Mouse (Mus musculus) adrenal gland, adult (tissue): ENCODE data around the gene Kif1a.
A peak's percentile ranks its signal among the peaks of the same experiment; 100 is the strongest.

Source experiments
- DNase-seq, 2 experiments: peaks; one replicate each; pipeline ENCODE4 v3.0.0; 2022 to 2023; ENCODE audit warnings: low spot score in 1 of 2; ENCODE audit not compliant: inconsistent age in 2 of 2

Gene Kif1a

GRCm38 (mm10) chr1:93100243-93100575, 1.5 kb downstream of the Kif1a start:
- DNase-seq: peak; percentile 53 to 82

DNA sequence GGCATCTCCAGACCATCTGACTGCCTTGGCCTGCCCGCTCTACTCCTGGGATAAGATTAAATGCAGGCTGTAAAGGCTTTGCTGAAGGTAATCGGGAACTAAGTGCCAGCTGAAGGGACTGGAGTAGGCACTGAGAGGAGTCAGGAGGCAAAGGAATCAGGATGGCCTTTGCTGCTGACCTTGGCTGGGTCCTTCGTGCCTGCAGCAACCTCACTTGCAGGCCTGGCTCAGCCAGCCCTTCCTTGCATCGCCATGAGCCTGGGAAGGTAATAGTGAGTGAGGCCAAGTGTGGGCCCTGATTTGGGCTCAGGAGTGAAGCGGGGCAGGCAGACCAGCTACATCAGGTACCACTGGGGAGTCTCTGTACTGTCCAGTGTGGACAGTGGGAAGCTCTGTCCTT, 2.8 kb downstream of the Kif1a start:
- peak; percentile 68 to 84 for DNase-seq

DNA sequence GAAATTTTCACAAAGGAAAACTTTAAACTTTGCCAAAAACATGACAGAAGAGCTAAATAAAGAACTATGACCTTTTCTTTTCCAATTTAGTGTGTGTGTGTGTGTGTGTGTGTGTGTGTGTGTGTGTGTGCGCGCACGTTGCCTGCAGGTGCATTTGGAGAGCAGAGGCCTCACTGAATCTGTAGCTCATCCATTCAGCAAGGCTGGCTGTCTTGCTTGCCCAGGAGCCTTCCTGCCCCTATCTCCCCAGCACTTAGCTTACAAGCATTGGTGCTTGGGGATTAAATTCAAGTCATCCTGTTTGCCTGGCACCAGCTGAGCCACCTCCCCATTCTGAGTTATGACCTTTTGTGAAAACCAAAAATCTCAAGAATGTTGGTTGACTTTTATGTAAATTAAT, 9.2 kb downstream of the Kif1a start:
- no peak for DNase-seq

- DNase-seq: peak in 1 of 2 experiments; percentile 54
Measured at GRCm38 (mm10) chr1:93085136-93085535, 16.6 kb downstream of the Kif1a start.

DNA sequence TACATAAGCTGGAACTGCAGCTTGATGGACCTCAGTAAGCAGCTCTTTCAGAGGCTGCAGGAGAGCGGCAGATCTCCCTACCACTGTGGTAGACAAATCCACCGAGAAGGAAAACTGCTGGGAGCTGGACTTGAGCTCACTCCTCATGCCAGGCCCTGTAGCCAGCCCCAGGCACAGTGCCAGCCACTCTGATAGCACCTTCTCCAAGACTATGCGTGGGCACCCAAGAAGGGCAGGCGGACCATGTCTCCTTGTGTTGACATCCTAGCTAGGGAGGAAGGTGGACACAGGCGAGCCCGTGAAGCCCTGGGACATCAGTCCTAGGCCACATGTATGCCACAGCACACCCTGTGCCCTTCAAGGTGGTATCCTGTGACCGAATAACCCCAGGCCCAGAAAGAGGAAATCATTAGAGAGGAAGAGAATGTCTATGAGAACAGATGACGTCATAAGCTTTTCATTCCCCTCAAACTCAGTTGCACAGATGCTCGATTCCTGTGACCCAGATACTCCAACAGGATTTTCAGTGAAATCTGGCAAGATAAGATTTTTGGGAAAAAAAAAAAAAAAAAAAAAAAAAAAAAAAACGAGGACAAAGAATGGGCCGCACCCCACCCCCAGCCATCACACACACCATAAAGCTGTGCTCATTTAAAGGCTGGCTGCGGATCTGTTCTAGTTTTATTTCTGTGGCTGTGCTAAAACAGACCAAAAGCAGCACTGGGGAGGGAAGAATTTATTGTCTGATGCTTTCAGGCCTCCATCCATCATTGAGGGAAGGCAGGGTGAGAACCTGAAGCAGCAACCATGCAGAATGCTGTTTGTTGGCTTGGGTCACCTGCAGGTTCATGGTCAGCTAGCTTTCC, 18.1 kb downstream of the Kif1a start:
- no peak for DNase-seq

GRCm38 (mm10) chr1:93082121-93082520, 19.6 kb downstream of the Kif1a start:
- no peak for DNase-seq

DNA sequence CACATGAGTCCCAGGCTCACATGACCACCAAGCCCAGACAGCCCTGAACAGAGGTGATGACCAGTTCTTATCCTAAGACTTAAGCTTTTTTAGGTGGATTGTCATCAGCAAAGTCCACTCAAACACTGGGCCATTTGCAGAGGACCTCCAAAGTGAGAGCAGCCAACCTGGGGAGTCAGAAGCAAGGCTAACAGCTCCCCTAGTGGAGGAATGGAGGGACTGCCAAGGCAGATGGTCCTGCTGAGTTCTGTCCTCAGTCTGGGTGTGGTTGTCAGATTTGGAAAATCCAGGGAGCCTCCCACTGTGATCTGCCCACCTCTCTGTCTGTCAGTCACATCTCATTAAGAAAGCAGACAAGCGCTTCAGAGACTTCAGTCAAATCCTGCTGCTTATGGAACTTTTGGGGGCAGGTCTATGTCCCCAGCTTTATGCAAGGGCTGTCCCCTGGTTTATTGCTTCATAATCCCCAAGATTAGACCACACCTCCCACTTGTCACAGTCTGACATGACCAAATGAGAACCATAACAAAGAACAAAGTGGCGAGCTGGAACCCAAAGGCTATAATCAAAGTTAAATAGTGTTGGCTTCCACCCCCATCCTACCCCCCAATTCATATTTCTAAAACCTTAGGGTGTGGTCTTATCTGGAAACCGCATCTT, 20.7 kb downstream of the Kif1a start:
- DNase-seq: peak; percentile 55 to 81

DNA sequence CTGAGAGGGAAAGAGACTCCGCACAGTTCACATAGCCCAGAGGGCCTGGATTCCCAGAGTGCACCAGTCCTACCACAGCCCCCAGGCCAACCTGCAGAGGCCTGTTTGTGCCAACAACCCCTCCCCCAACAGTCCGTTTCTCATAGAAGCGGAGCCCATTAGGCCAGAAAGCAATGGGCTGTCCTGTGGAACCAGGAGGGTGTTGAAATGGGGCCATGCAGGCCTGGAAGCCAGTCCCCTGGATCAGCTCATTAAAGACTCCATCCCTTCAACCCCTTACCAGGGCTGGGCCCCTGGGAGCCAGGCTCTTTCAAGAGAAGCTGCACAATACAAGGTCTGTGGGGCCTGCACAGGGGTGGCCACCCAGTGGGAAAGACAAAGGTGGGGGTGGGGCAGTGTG, 22.1 kb downstream of the Kif1a start:
- no peak for DNase-seq

- peak; percentile 35 to 75 for DNase-seq
Measured at GRCm38 (mm10) chr1:93072279-93072865, 29.4 kb downstream of the Kif1a start.

DNA sequence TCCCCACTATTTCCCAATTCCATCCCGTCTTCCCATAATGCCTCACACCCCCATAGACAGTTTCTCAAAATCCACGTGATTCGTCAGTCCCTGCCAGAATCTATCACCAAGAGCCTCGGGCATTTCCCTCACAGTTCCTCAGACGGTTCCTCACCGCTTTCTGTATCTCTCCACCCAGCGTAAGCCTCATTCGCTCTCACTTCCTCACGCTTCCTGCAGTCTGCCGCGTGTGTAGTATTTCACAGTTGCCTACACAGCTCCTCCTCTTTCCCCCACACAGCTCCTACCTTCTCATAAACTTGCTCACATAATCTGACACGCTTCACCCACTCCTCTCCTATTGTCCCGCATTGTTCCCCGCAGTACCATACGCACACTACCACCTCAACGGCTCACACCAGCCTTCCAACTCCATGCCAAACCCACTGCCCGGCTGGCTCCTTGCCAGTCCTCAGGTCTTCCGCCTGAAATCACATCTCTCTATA, 30.2 kb downstream of the Kif1a start:
- no peak for DNase-seq

- no peak for DNase-seq
Measured at GRCm38 (mm10) chr1:93070881-93071280, 30.9 kb downstream of the Kif1a start.

DNA sequence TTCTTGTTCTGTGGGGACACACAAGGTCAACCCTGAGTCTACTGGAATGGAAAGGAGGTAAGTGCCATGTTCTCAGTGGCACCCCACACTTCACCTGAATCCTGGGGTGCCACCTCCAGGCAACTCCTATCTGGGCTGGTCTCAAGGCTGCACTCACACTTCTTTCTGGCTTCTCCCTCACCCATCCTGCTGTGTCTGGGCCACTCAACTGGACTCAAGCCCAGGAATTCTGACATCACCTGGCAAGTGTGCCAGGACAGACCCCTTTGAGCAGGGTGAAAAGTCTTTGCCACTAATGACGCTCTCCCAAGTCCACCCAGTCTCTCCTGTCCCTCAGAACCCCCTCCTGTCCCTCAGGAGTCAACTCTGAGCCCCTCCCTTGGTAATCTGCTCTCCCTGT, 33.2 kb downstream of the Kif1a start:
- peak; percentile 37 to 73 for DNase-seq

GRCm38 (mm10) chr1:93065654-93066053, 36.1 kb downstream of the Kif1a start:
- DNase-seq: peak; percentile 79 to 92

- DNase-seq: peak; percentile 87 to 93
Measured at GRCm38 (mm10) chr1:93063694-93064093, 38.1 kb downstream of the Kif1a start.

GRCm38 (mm10) chr1:93051124-93051833, 50.5 kb downstream of the Kif1a start:
- no peak for DNase-seq

DNA sequence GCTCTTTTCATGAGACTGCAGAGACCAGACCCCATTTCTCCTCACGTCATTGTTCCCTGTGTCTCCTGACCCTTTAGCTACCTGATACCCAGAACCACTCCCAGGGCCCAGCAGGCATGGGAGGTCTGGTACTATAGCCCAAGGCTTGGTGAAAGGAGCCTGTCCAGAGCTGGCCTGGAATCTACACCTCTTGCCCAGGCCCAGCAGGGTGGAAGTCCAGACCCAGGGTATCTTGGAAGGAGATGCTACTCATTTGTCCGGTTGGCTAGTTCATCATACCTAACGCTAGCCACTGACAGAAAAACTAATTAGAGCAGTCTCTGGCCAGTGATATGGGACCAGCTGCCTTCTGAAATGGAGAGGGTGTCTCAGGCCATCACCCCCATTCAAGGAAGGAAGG, 51.7 kb downstream of the Kif1a start:
- DNase-seq: no peak

GRCm38 (mm10) chr1:93046153-93046789, 55.5 kb downstream of the Kif1a start:
- DNase-seq: no peak

GRCm38 (mm10) chr1:93035981-93036380, 65.8 kb downstream of the Kif1a start:
- no peak for DNase-seq

DNA sequence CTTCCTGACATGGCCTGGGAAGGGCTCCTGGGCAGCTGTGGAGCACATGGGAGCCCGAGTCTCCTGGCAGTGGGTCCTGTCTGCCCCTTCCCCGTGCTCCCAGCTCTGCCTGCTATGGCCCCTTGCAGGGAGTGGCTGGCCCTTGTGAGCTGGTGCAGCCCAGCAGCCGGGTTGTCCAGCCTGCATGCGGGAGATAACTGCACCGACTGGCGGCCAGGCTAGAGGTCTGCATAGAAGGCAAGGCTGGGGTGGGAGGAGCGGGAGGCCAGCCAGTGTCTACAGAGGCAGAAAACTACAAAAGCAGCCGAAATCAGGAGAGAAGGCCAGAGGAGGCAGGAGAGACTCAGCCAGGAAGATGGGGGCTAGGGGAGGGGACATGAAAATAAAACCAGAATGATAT, 67.8 kb downstream of the Kif1a start:
- no peak for DNase-seq

- DNase-seq: no peak
Measured at GRCm38 (mm10) chr1:93031199-93031598, 70.6 kb downstream of the Kif1a start.

DNA sequence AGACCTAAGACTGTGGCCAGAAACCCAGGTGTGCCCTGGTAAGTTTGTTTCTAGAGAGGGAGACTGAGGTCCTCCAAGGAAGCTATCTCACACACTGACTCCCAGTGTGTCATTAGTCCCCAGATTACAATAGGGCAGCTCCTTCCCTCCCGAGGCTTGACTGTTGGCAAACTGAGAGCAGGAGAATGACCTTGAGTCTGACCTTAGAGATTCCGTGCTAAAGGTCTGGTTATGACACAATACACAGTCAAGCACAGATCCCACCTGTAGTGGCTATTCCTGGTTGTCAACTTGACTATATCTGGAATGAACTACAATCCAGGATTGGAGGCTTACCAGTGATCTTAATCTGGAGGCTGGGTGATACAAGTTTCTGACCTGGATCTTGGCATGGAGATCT, 71.7 kb downstream of the Kif1a start:
- DNase-seq: peak in 1 of 2 experiments; percentile 35
